Mouse (Mus musculus) lung, adult 2 months (tissue): Measurements from ENCODE around the gene S1pr1.

Experiments used
- CTCF ChIP-seq: fragments of 200-500 bp; IDR thresholded peaks from 2 replicates; pipeline ENCODE4 v1.5.1; 2011; ENCODE audit warnings: mild to moderate bottlenecking, low read length, control low read depth; ENCODE audit not compliant: insufficient read depth
- POLR2A ChIP-seq: fragments of 200-500 bp; IDR thresholded peaks from 2 replicates; pipeline ENCODE4 v1.6.1; 2011; ENCODE audit warnings: low read depth, mild to moderate bottlenecking, control low read depth, low read length, borderline replicate concordance; ENCODE audit errors: extremely low read depth

GRCm38 (mm10) chr3:115679022-115679421 is 35.9 kb downstream of the S1pr1 start:
- TF ChIP-seq CTCF (no peak), POLR2A (no peak)
